Mouse (Mus musculus) limb, embryonic 11.5 days (tissue): ENCODE results near the gene Msx3. TPM values are rescaled to one million over a fixed set of nuclear protein-coding genes. Genes with fewer than 3 reads are reported as not detected.

Experiments
- ATAC-seq: fragments of 200-750 bp; cut with Nextera tagmentation; 2 replicates; pipeline ENCODE4 v1.8.0; 2017; ENCODE audit warnings: low read depth; ENCODE audit not compliant: insufficient number of reproducible peaks, low FRiP score, low TSS enrichment
- DNase-seq: peaks from one replicate; pipeline ENCODE4 v3.0.0-alpha.2; 2015; ENCODE audit warnings: low spot score
- H3K27ac ChIP-seq: fragments of 300-500 bp; sonication (generic); replicated peaks from 2 replicates; pipeline ENCODE4 v1.5.1; 2014; ENCODE audit warnings: low read depth, mild to moderate bottlenecking, low read length
- H3K27me3 ChIP-seq: fragments of 300-500 bp; sonication (generic); 2 replicates; pipeline ENCODE4 v1.6.1; 2014; ENCODE audit warnings: mild to moderate bottlenecking, low read length, mixed read lengths; ENCODE audit not compliant: control insufficient read depth, insufficient read depth
- H3K36me3 ChIP-seq: fragments of 300-500 bp; sonication (generic); 2 replicates; pipeline ENCODE4 v1.6.1; 2014; ENCODE audit warnings: mild to moderate bottlenecking, low read length, moderate library complexity, mixed read lengths; ENCODE audit not compliant: control insufficient read depth, insufficient read depth
- H3K4me1 ChIP-seq: fragments of 300-500 bp; sonication (generic); 2 replicates; pipeline ENCODE4 v1.6.1; 2014; ENCODE audit warnings: low read length, mixed read lengths; ENCODE audit not compliant: control insufficient read depth, insufficient read depth
- H3K4me2 ChIP-seq: fragments of 300-500 bp; sonication (generic); 2 replicates; pipeline ENCODE4 v1.6.1; 2014; ENCODE audit warnings: low read depth, mild to moderate bottlenecking, moderate library complexity; ENCODE audit not compliant: severe bottlenecking
- H3K4me3 ChIP-seq: fragments of 300-500 bp; sonication (generic); 2 replicates; pipeline ENCODE4 v1.5.1; 2014; ENCODE audit warnings: low read depth, low read length
- H3K9ac ChIP-seq: fragments of 300-500 bp; sonication (generic); 2 replicates; pipeline ENCODE4 v1.6.1; 2014; ENCODE audit warnings: mild to moderate bottlenecking, low read length
- H3K9me3 ChIP-seq: fragments of 300-500 bp; sonication (generic); 2 replicates; pipeline ENCODE4 v1.6.1; 2016; ENCODE audit warnings: low read length; ENCODE audit not compliant: control insufficient read depth
- WGBS: fragments of 180-500 bp; shearing (Covaris S2); extraction: QIAGEN DNeasy Blood & Tissue Kit; methylation state at CpG from one replicate; pipeline ENCODE4 v1.1.7; 2014; 5-methylcytosine and 5-hydroxymethylcytosine counted together
- polyA plus RNA-seq: library from polyadenylated mRNA; unstranded; fragments of >200 nt; fragmentation: Nextera tagmentation; extraction: Ambion mirVana; gene quantifications from 2 replicates; pipeline ENCODE4 v1.2.1, GENCODE M21; 2014

Msx3 gene
- polyA plus RNA-seq, 1 experiment from 2014 or later, result not detected

- ATAC-seq (no peak), DNase-seq (no peak)
- Histone ChIP-seq H3K27me3 (no peaks in the 10 kb centered on the region), H3K4me3 (no peak overlapping the region), H3K9ac (no peak overlapping the region), H3K9me3 (no peaks in the 10 kb centered on the region), H3K4me2 (no peak overlapping the region), H3K4me1 (no peaks in the 10 kb centered on the region), H3K27ac (no peak overlapping the region), H3K36me3 (peaks cover 4% of the 10 kb centered on the region)
- WGBS, result 96% methylated on average over 17 of the region's 17 CpGs
Measured at GRCm38 (mm10) chr7:140011336-140011735, 37.6 kb downstream of the Msx3 start.

- Histone ChIP-seq H3K9ac (no peak overlapping the region), H3K27ac (no peak overlapping the region), H3K27me3 (no peaks in the 10 kb centered on the region), H3K4me1 (no peaks in the 10 kb centered on the region), H3K36me3 (peaks cover 13% of the 10 kb centered on the region), H3K4me2 (no peak overlapping the region), H3K9me3 (no peaks in the 10 kb centered on the region), H3K4me3 (no peak overlapping the region)
- WGBS, result 93% methylated on average over 9 of the region's 9 CpGs
- DNase-seq (no peak), ATAC-seq (no peak)
Measured at GRCm38 (mm10) chr7:140007781-140008180, 41.1 kb downstream of the Msx3 start.

GRCm38 (mm10) chr7:140006861-140007611 is 41.9 kb downstream of the Msx3 start:
- H3K9me3 ChIP-seq, result no peaks in the 10 kb centered on the region
- DNase-seq, result no peak
- WGBS, result 93% methylated on average over 9 of the region's 9 CpGs
- H3K4me1 ChIP-seq, result no peaks in the 10 kb centered on the region
- H3K4me3 ChIP-seq, result no peak overlapping the region
- H3K9ac ChIP-seq, result no peak overlapping the region
- H3K4me2 ChIP-seq, result no peak overlapping the region
- no peak overlapping the region for H3K27ac ChIP-seq
- H3K36me3 ChIP-seq, result peaks cover 13% of the 10 kb centered on the region
- no peak for ATAC-seq
- no peaks in the 10 kb centered on the region for H3K27me3 ChIP-seq

- 92% methylated on average over 8 of the region's 8 CpGs for WGBS
- Histone ChIP-seq H3K4me1 (no peaks in the 10 kb centered on the region), H3K9ac (no peak overlapping the region), H3K27ac (no peak overlapping the region), H3K27me3 (no peaks in the 10 kb centered on the region), H3K4me3 (no peak overlapping the region), H3K36me3 (peaks cover 31% of the 10 kb centered on the region), H3K4me2 (no peak overlapping the region), H3K9me3 (no peaks in the 10 kb centered on the region)
- ATAC-seq, result no peak
- DNase-seq, result no peak
Measured at GRCm38 (mm10) chr7:140004666-140005065, 44.2 kb downstream of the Msx3 start.

- DNase-seq (no peak), ATAC-seq (no peak)
- Histone ChIP-seq H3K9ac (no peak overlapping the region), H3K27me3 (no peaks in the 10 kb centered on the region), H3K27ac (no peak overlapping the region), H3K4me2 (no peak overlapping the region), H3K9me3 (no peaks in the 10 kb centered on the region), H3K4me3 (no peak overlapping the region), H3K4me1 (no peaks in the 10 kb centered on the region), H3K36me3 (peaks cover 34% of the 10 kb centered on the region)
- WGBS, result 65% methylated on average over 12 of the region's 12 CpGs
Measured at GRCm38 (mm10) chr7:140001086-140001740, 47.7 kb downstream of the Msx3 start.

GRCm38 (mm10) chr7:139998691-139999350 is 50.1 kb downstream of the Msx3 start:
- H3K4me2 ChIP-seq, result no peak overlapping the region
- WGBS, result 96% methylated on average over 13 of the region's 13 CpGs
- no peak overlapping the region for H3K27ac ChIP-seq
- H3K9ac ChIP-seq, result no peak overlapping the region
- H3K27me3 ChIP-seq, result no peaks in the 10 kb centered on the region
- no peak overlapping the region for H3K4me3 ChIP-seq
- no peak for DNase-seq
- peaks cover 25% of the 10 kb centered on the region for H3K36me3 ChIP-seq
- no peaks in the 10 kb centered on the region for H3K9me3 ChIP-seq
- no peaks in the 10 kb centered on the region for H3K4me1 ChIP-seq
- no peak for ATAC-seq

Other genes starting within 250 kb of the Msx3 start
- gene Adgra1, start 214.9 kb downstream of the Msx3 start, polyA plus RNA-seq, result not detected in 2 replicates
- gene Kndc1, start 154.4 kb downstream of the Msx3 start, polyA plus RNA-seq, result 0.06 TPM in 1 of 2 replicates, not detected in the other
- gene Utf1, start 105.3 kb downstream of the Msx3 start, polyA plus RNA-seq, result 0.35 TPM in 1 of 2 replicates, not detected in the other
- gene 6430531B16Rik, start 70.3 kb downstream of the Msx3 start, polyA plus RNA-seq, result 0.27 and 0.31 TPM in 2 replicates
- gene Adam8, start 56.5 kb downstream of the Msx3 start, polyA plus RNA-seq, result 1.9 and 2.1 TPM in 2 replicates
- 42.1 and 45.0 TPM in 2 replicates for gene Zfp511, start 12.7 kb downstream of the Msx3 start, polyA plus RNA-seq
- 75.8 and 82.1 TPM in 2 replicates for gene Tubgcp2, start 12.4 kb downstream of the Msx3 start, polyA plus RNA-seq
- 1.6 and 2.0 TPM in 2 replicates for gene Caly, start 33.5 kb upstream of the Msx3 start, polyA plus RNA-seq
- not detected in 2 replicates for gene Prap1, start 44.3 kb upstream of the Msx3 start, polyA plus RNA-seq
- 16.6 and 17.4 TPM in 2 replicates for gene Fuom, start 53.4 kb upstream of the Msx3 start, polyA plus RNA-seq
- gene Paox, start 66.7 kb upstream of the Msx3 start, polyA plus RNA-seq, result 18.2 and 20.0 TPM in 2 replicates
- gene Echs1, start 67.4 kb upstream of the Msx3 start, polyA plus RNA-seq, result 188 and 195 TPM in 2 replicates
- gene Mtg1, start 88.5 kb upstream of the Msx3 start, polyA plus RNA-seq, result 22.0 and 22.4 TPM in 2 replicates
- not detected in 2 replicates for gene Sprn, start 105.8 kb upstream of the Msx3 start, polyA plus RNA-seq
- not detected in 2 replicates for gene Olfr522, start 115.7 kb upstream of the Msx3 start, polyA plus RNA-seq
- gene Olfr523, start 124.1 kb upstream of the Msx3 start, polyA plus RNA-seq, result not detected in 2 replicates
- not detected in 2 replicates for gene Olfr524, start 156.9 kb upstream of the Msx3 start, polyA plus RNA-seq
- gene Cd163l1, start 169.2 kb upstream of the Msx3 start, polyA plus RNA-seq, result not detected in 2 replicates
- gene 5830411N06Rik, start 198.2 kb upstream of the Msx3 start, polyA plus RNA-seq, result not detected in 2 replicates